ENCODE assay signal across 8 mouse cellular contexts in the genomic region with DNA sequence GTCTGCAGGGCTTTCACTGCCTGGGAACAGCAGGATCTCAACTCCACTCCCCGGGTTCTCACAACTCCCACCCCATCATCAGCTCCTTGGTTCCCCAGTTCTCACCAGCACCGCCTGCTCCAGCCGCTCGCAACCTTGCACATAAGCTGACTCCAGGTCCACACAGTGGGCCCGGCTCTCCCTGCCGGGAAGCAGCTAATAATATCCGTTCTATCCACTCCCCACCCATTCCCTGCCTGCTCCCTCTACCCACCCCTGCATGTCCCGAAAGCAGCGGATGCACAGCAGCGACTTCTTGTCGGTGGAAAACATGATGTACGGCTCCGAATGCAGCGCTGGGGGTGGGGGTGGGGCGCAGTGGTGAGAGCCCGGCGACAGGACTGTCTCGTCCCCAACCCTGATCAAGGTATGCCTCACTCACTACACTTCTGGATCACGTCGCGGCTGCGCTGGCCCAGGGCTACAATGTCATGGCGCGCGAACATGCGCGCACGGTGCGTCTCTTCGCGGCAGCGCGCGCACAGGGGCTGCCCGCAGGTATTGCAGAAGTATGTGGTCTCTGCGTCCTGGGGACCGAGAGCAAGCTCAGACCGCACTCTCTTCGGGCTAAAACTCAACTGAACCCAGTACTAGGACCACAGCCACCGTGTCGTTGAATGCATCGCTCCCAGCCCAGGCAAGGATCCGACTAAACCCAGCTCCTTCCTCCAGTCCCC. TPM values are rescaled to one million over a fixed set of nuclear protein-coding genes. Genes with fewer than 3 reads are reported as not detected.
A peak's percentile ranks its signal among the peaks of the same experiment; 100 is the strongest.
DNase-seq lines count a peak whose midpoint lies in the region; ATAC-seq lines count a peak whose summit lies in the region.
"Had no signal": no experiment of that assay in that cellular context is flagged by ENCODE, and none has a peak within 500 bp of the region (broad histone marks: within the 10 kb centered on the region; RNA-seq: fewer than 3 reads in every experiment).

No protein-coding gene starts in this region.

- H3K27me3 ChIP-seq in lung, embryonic 16.5 days (ENCODE audit: control insufficient read depth, insufficient read depth, low read depth, low read length), result peaks cover 70% of the 10 kb centered on the region
- H3K27me3 ChIP-seq in forebrain, embryonic 12.5 days, result peaks cover 85% of the 10 kb centered on the region
- H3K27me3 ChIP-seq in limb, embryonic 13.5 days, result peaks cover 89% of the 10 kb centered on the region
- no peaks in the 10 kb centered on the region for H3K27me3 ChIP-seq in splenic B cell, adult 2 months (ENCODE audit: control insufficient read depth, insufficient read depth, low read length, poor library complexity, severe bottlenecking)

- no peaks in the 10 kb centered on the region for H3K9me3 ChIP-seq in lung, embryonic 16.5 days (ENCODE audit: control insufficient read depth, low read length)
- H3K9me3 ChIP-seq in forebrain, embryonic 12.5 days, result no peaks in the 10 kb centered on the region
- no peaks in the 10 kb centered on the region for H3K9me3 ChIP-seq in limb, embryonic 13.5 days

- no peak for ATAC-seq in lung, embryonic 16.5 days (ENCODE audit: low read depth)
- ATAC-seq in forebrain, embryonic 12.5 days (ENCODE audit: low FRiP score), result no peak
- ATAC-seq in limb, embryonic 13.5 days (ENCODE audit: low FRiP score, low read depth), result no peak
- ATAC-seq in megakaryocyte-erythroid progenitor cell, adult 5-6 weeks (replicated peaks; ENCODE audit: low FRiP score, low TSS enrichment, poor library complexity, severe bottlenecking), result no peak

- H3K4me2 ChIP-seq in lung, embryonic 16.5 days (ENCODE audit: low read depth, low read length), result peak overlapping the region; percentile 47
- H3K4me2 ChIP-seq in forebrain, embryonic 12.5 days, result peak overlapping the region; percentile 45
- peak overlapping the region; percentile 61 for H3K4me2 ChIP-seq in limb, embryonic 13.5 days (replicated peaks)

- peak overlapping the region; percentile 18; the same call in 1 of the 2 replicates for H3K9ac ChIP-seq in lung, embryonic 16.5 days (ENCODE audit: low read length)
- no peak overlapping the region for H3K9ac ChIP-seq in forebrain, embryonic 12.5 days
- peak overlapping the region; percentile 32; the same call in 1 of the 2 replicates for H3K9ac ChIP-seq in limb, embryonic 13.5 days

- DNase-seq in lung, postnatal 4 days, result no peak
- peak; percentile 27 for DNase-seq in splenic B cell, adult 2 months (ENCODE audit: low read depth, low spot score)
- DNase-seq in adrenal gland, postnatal 36 days, result no peak
- DNase-seq: gastrocnemius, postnatal 25 days had no signal

- no peak overlapping the region for H3K27ac ChIP-seq in lung, embryonic 16.5 days (ENCODE audit: low read length)
- no peak overlapping the region for H3K27ac ChIP-seq in forebrain, embryonic 12.5 days
- H3K27ac ChIP-seq in limb, embryonic 13.5 days, result no peak overlapping the region

- H3K36me3 ChIP-seq in lung, embryonic 16.5 days (ENCODE audit: control insufficient read depth, insufficient read depth, low read length), result no peaks in the 10 kb centered on the region
- H3K36me3 ChIP-seq in forebrain, embryonic 12.5 days (replicated peaks), result no peaks in the 10 kb centered on the region
- H3K36me3 ChIP-seq in limb, embryonic 13.5 days, result no peaks in the 10 kb centered on the region
- no peaks in the 10 kb centered on the region for H3K36me3 ChIP-seq in splenic B cell, adult 2 months (ENCODE audit: control insufficient read depth, insufficient read depth, low read length, poor library complexity, severe bottlenecking)

- peak overlapping the region; percentile 31 for H3K4me3 ChIP-seq in lung, embryonic 16.5 days (ENCODE audit: low read length)
- H3K4me3 ChIP-seq in forebrain, embryonic 12.5 days (replicated peaks), result peak overlapping the region; percentile 28
- peak overlapping the region; percentile 37 for H3K4me3 ChIP-seq in limb, embryonic 13.5 days

- 1% methylated on average over 43 of the region's 43 CpGs for WGBS in lung, embryonic 16.5 days
- WGBS in forebrain, embryonic 12.5 days, result 1% methylated on average over 43 of the region's 43 CpGs
- WGBS in limb, embryonic 13.5 days, result under 1% methylated on average over 43 of the region's 43 CpGs

- peaks cover 18% of the 10 kb centered on the region for H3K4me1 ChIP-seq in lung, embryonic 16.5 days (replicated peaks; ENCODE audit: control insufficient read depth, insufficient read depth, low read length)
- H3K4me1 ChIP-seq in forebrain, embryonic 12.5 days, result peaks cover 39% of the 10 kb centered on the region
- peaks cover 36% of the 10 kb centered on the region for H3K4me1 ChIP-seq in limb, embryonic 13.5 days

RNA-seq across cellular contexts. Expression of a gene that starts 3.1 kb away (rescaled TPM):
- 2.5 and 2.7 TPM in 2 replicates for polyA plus RNA-seq in lung, embryonic 16.5 days (2015; fragmentation: Nextera tagmentation; extraction: Ambion mirVana)
- 1.5 and 2.7 TPM in 2 replicates for polyA plus RNA-seq in forebrain, embryonic 12.5 days (2016; fragmentation: Nextera tagmentation; extraction: Ambion mirVana)
- 0.32 and 0.34 TPM in 2 replicates for polyA plus RNA-seq in limb, embryonic 13.5 days (2015; fragmentation: Nextera tagmentation; extraction: Ambion mirVana)
- under 1 TPM; 0.46 to 0.96 TPM for total RNA-seq in adrenal gland, postnatal 36 days (2021)
- total RNA-seq in megakaryocyte-erythroid progenitor cell, adult 5-6 weeks (2014; fragmentation: Nextera tagmentation), result not detected in 2 replicates
- 0.38 TPM in 1 of 2 replicates, not detected in the other for total RNA-seq in megakaryocyte-erythroid progenitor cell, adult 5-6 weeks (2017)
- total RNA-seq: gastrocnemius, postnatal 25 days had no signal

RNA-seq across cellular contexts. Expression of a gene that starts 9.9 kb away (rescaled TPM):
- 361 and 378 TPM in 2 replicates for polyA plus RNA-seq in lung, embryonic 16.5 days (2015; fragmentation: Nextera tagmentation; extraction: Ambion mirVana)
- 319 and 331 TPM in 2 replicates for polyA plus RNA-seq in forebrain, embryonic 12.5 days (2016; fragmentation: Nextera tagmentation; extraction: Ambion mirVana)
- polyA plus RNA-seq in limb, embryonic 13.5 days (2015; fragmentation: Nextera tagmentation; extraction: Ambion mirVana), result 371 and 395 TPM in 2 replicates
- 100 to 1,000 TPM; 496 to 507 TPM for total RNA-seq in adrenal gland, postnatal 36 days (2021)
- total RNA-seq in megakaryocyte-erythroid progenitor cell, adult 5-6 weeks (2014; fragmentation: Nextera tagmentation), result 2,168 and 2,467 TPM in 2 replicates
- 3,890 and 4,556 TPM in 2 replicates for total RNA-seq in megakaryocyte-erythroid progenitor cell, adult 5-6 weeks (2017)

RNA-seq across cellular contexts. Expression of a gene that starts 18.6 kb away (rescaled TPM):
- 21.7 and 24.0 TPM in 2 replicates for polyA plus RNA-seq in lung, embryonic 16.5 days (2015; fragmentation: Nextera tagmentation; extraction: Ambion mirVana)
- 20.3 and 21.3 TPM in 2 replicates for polyA plus RNA-seq in forebrain, embryonic 12.5 days (2016; fragmentation: Nextera tagmentation; extraction: Ambion mirVana)
- polyA plus RNA-seq in limb, embryonic 13.5 days (2015; fragmentation: Nextera tagmentation; extraction: Ambion mirVana), result 21.8 and 27.0 TPM in 2 replicates
- total RNA-seq in adrenal gland, postnatal 36 days (2021), result 10 to 100 TPM; 49.0 to 50.2 TPM
- total RNA-seq in megakaryocyte-erythroid progenitor cell, adult 5-6 weeks (2014; fragmentation: Nextera tagmentation), result 23.1 and 26.7 TPM in 2 replicates
- 12.6 and 12.9 TPM in 2 replicates for total RNA-seq in megakaryocyte-erythroid progenitor cell, adult 5-6 weeks (2017)

RNA-seq across cellular contexts. Expression of a gene that starts 22.8 kb away (rescaled TPM):
- polyA plus RNA-seq in lung, embryonic 16.5 days (2015; fragmentation: Nextera tagmentation; extraction: Ambion mirVana), result 0.28 and 0.38 TPM in 2 replicates
- polyA plus RNA-seq in forebrain, embryonic 12.5 days (2016; fragmentation: Nextera tagmentation; extraction: Ambion mirVana), result 6.8 and 7.4 TPM in 2 replicates
- 0.34 and 0.40 TPM in 2 replicates for polyA plus RNA-seq in limb, embryonic 13.5 days (2015; fragmentation: Nextera tagmentation; extraction: Ambion mirVana)
- total RNA-seq in adrenal gland, postnatal 36 days (2021), result 1 to 10 TPM; 5.0 to 5.4 TPM
- total RNA-seq in megakaryocyte-erythroid progenitor cell, adult 5-6 weeks (2014; fragmentation: Nextera tagmentation), result 0.10 TPM in 1 of 2 replicates, not detected in the other
- 0.04 TPM in 1 of 2 replicates, not detected in the other for total RNA-seq in megakaryocyte-erythroid progenitor cell, adult 5-6 weeks (2017)

RNA-seq across cellular contexts. Expression of a gene that starts 24.2 kb away (rescaled TPM):
- polyA plus RNA-seq in lung, embryonic 16.5 days (2015; fragmentation: Nextera tagmentation; extraction: Ambion mirVana), result not detected in 2 replicates
- polyA plus RNA-seq in forebrain, embryonic 12.5 days (2016; fragmentation: Nextera tagmentation; extraction: Ambion mirVana), result 0.43 and 0.46 TPM in 2 replicates
- not detected in 2 replicates for polyA plus RNA-seq in limb, embryonic 13.5 days (2015; fragmentation: Nextera tagmentation; extraction: Ambion mirVana)
- not detected for total RNA-seq in adrenal gland, postnatal 36 days (2021)
- not detected in 2 replicates for total RNA-seq in megakaryocyte-erythroid progenitor cell, adult 5-6 weeks (2014; fragmentation: Nextera tagmentation)
- total RNA-seq in megakaryocyte-erythroid progenitor cell, adult 5-6 weeks (2017), result not detected in 2 replicates
- total RNA-seq: gastrocnemius, postnatal 25 days had no signal
